Mouse (Mus musculus) midbrain, postnatal 0 days (tissue): Measurements from ENCODE around the gene Heatr6. TPM values are rescaled to one million over a fixed set of nuclear protein-coding genes. Genes with fewer than 3 reads are reported as not detected.

Experiments used
- ATAC-seq: fragments of 200-750 bp; cut with Nextera tagmentation; 2 replicates; pipeline ENCODE4 v1.8.0; 2017; ENCODE audit warnings: moderate number of reproducible peaks, mild to moderate bottlenecking, moderate TSS enrichment, moderate library complexity; ENCODE audit not compliant: low FRiP score
- DNase-seq: peaks from one replicate; pipeline ENCODE4 v3.0.0-alpha.2; 2015; ENCODE audit warnings: low spot score
- H3K27ac ChIP-seq: fragments of 300-500 bp; sonication (generic); 2 replicates; pipeline ENCODE4 v1.5.1; 2014; ENCODE audit warnings: low read depth, mild to moderate bottlenecking, low read length, mixed read lengths
- H3K27me3 ChIP-seq: fragments of 300-500 bp; sonication (generic); 2 replicates; pipeline ENCODE4 v1.6.1; 2014; ENCODE audit warnings: low read length, control low read depth, mixed read lengths; ENCODE audit not compliant: insufficient read depth
- H3K36me3 ChIP-seq: fragments of 300-500 bp; sonication (generic); 2 replicates; pipeline ENCODE4 v1.6.1; 2014; ENCODE audit warnings: low read length, control low read depth, mixed read lengths; ENCODE audit not compliant: insufficient read depth
- H3K4me1 ChIP-seq: fragments of 300-500 bp; sonication (generic); 2 replicates; pipeline ENCODE4 v1.6.1; 2014; ENCODE audit warnings: mild to moderate bottlenecking, control low read depth, antibody characterized with exemption, low read length, mixed read lengths; ENCODE audit not compliant: insufficient read depth
- H3K4me2 ChIP-seq: fragments of 300-500 bp; sonication (generic); 2 replicates; pipeline ENCODE4 v1.6.1; 2014; ENCODE audit warnings: low read depth, mild to moderate bottlenecking, low read length, mixed read lengths; ENCODE audit not compliant: poor library complexity, severe bottlenecking
- H3K4me3 ChIP-seq: fragments of 300-500 bp; sonication (generic); 2 replicates; pipeline ENCODE4 v1.5.1; 2014; ENCODE audit warnings: low read depth, mild to moderate bottlenecking, low read length, moderate library complexity
- H3K9ac ChIP-seq: fragments of 300-500 bp; sonication (generic); replicated peaks from 2 replicates; pipeline ENCODE4 v1.6.1; 2014; ENCODE audit warnings: mild to moderate bottlenecking, low read length, moderate library complexity, mixed read lengths; ENCODE audit not compliant: poor library complexity, severe bottlenecking
- H3K9me3 ChIP-seq: fragments of 300-500 bp; sonication (generic); 2 replicates; pipeline ENCODE4 v1.6.1; 2016; ENCODE audit warnings: low read length, control low read depth
- CTCF ChIP-seq: IDR thresholded peaks from 2 replicates; pipeline ENCODE4 v1.5.1; 2016; ENCODE audit warnings: antibody characterized with exemption, mild to moderate bottlenecking
- WGBS: fragments of 180-500 bp; shearing (Covaris S2); extraction: QIAGEN DNeasy Blood & Tissue Kit; methylation state at CpG from one replicate; pipeline ENCODE4 v1.1.7; 2014; 5-methylcytosine and 5-hydroxymethylcytosine counted together
- polyA plus RNA-seq: library from polyadenylated mRNA; unstranded; fragments of >200 nt; fragmentation: Nextera tagmentation; extraction: Ambion mirVana; gene quantifications from 2 replicates; pipeline ENCODE4 v1.2.1, GENCODE M21; 2015
- total RNA-seq: library from RNA; depleted of rRNA; stranded (reverse); fragments of >200 nt; gene quantifications from 2 replicates; pipeline ENCODE4 v1.2.3, GENCODE M21; 2014

The Heatr6 gene
- total and polyA plus RNA-seq, 2 experiments from 2014 or later = 25.9 to 31.9 TPM

DNA sequence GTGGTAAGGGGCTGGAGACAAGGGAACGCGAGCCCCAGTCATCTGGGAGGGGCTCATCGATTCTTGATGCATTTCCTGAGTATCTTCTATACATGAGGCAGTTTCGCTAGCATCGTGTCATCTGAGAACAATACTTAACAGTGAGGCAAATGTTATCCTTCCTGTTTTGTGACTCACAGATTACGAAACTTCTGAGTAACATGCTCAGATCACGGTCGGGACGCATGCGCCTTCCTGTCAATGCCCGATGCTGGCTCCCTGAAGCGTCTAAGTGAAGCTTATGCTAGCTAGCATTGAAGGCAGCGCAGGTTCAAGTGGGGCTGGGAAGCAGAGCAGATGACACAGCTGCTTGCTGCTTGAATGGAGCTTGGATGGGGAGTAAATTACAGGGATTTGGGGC, 35.8 kb downstream of the Heatr6 start:
- no peak for TF ChIP-seq CTCF
- DNase-seq (no peak), ATAC-seq (no peak)
- Histone ChIP-seq H3K9ac (no peak overlapping the region), H3K36me3 (0 out of 2 replicates have a peak, but pooled peaks cover 5% of the 10 kb centered on the region), H3K27me3 (no peaks in the 10 kb centered on the region), H3K9me3 (no peaks in the 10 kb centered on the region), H3K4me1 (no peaks in the 10 kb centered on the region), H3K27ac (no peak overlapping the region), H3K4me3 (no peak overlapping the region), H3K4me2 (no peak overlapping the region)
- 77% methylated on average over 13 of the region's 13 CpGs for WGBS

DNA sequence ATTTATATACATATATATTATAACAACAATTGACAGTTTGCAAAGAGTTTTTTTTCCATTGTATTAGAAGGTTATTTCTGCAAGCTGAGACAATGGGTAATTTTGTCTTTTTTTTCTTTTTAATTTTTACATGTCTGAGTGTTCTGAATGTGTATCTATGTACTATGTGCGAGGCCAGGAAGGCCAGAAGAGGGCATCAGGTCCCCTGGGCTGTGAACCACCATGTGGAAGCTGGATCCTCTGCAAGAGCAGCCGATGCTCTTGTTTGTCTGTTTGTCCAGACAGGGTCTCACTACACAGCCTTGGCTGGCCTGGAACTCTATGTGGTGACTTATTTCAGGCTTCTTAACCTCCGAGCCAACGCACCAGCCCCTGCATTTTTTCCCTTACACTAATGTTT, 37.6 kb downstream of the Heatr6 start:
- 72% methylated on average over 4 of the region's 4 CpGs for WGBS
- no peak overlapping the region for H3K27ac ChIP-seq
- ATAC-seq = no peak

GRCm38 (mm10) chr11:83792316-83792914, 38.9 kb downstream of the Heatr6 start:
- Histone ChIP-seq H3K4me3 (no peak overlapping the region), H3K27ac (no peak overlapping the region), H3K9me3 (no peaks in the 10 kb centered on the region), H3K9ac (no peak overlapping the region), H3K4me2 (no peak overlapping the region), H3K36me3 (no peaks in the 10 kb centered on the region), H3K27me3 (no peaks in the 10 kb centered on the region), H3K4me1 (no peaks in the 10 kb centered on the region)
- no peak for TF ChIP-seq CTCF
- no peak for ATAC-seq
- 84% methylated on average over 12 of the region's 12 CpGs for WGBS
- DNase-seq = no peak

More for the DNA sequence above, 37.6 kb downstream of the Heatr6 start:
- Histone ChIP-seq H3K9ac (no peak overlapping the region), H3K4me1 (no peaks in the 10 kb centered on the region), H3K27me3 (no peaks in the 10 kb centered on the region), H3K36me3 (0 out of 2 replicates have a peak, but pooled peaks cover 5% of the 10 kb centered on the region), H3K4me2 (no peak overlapping the region), H3K4me3 (no peak overlapping the region), H3K9me3 (no peaks in the 10 kb centered on the region)
- no peak for DNase-seq
- TF ChIP-seq CTCF = peak; percentile 36

DNA sequence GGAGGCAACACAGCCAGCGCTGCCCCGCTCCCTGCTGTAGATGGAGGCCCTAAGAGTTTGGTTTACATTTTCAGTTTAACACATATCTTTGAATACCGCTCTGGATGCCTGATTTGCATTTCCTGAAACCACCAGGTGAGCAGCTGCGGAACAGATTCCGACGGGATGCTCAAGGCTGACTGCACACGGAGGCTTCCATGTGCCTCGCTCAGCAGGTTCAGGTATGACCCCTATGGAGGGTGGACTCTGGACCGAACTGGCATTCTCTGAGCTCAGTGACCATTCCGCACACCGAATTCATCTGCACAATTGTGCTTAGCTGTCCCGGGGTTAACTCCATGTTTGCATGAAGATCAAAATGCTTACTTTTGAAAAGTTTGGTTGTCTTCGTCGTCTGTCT, 39.8 kb downstream of the Heatr6 start:
- Histone ChIP-seq H3K36me3 (no peaks in the 10 kb centered on the region), H3K27ac (no peak overlapping the region), H3K4me1 (no peaks in the 10 kb centered on the region), H3K9ac (no peak overlapping the region), H3K27me3 (no peaks in the 10 kb centered on the region), H3K9me3 (no peaks in the 10 kb centered on the region), H3K4me2 (no peak overlapping the region), H3K4me3 (no peak overlapping the region)
- no peak for DNase-seq
- no peak for TF ChIP-seq CTCF
- ATAC-seq = no peak
- WGBS = 81% methylated on average over 14 of the region's 14 CpGs

- Histone ChIP-seq H3K27me3 (no peaks in the 10 kb centered on the region; the same call in 1 of the 2 replicates), H3K27ac (no peak overlapping the region), H3K9me3 (no peaks in the 10 kb centered on the region), H3K4me2 (no peak overlapping the region), H3K9ac (no peak overlapping the region), H3K4me3 (no peak overlapping the region), H3K4me1 (no peaks in the 10 kb centered on the region), H3K36me3 (no peaks in the 10 kb centered on the region)
- no peak for TF ChIP-seq CTCF
- DNase-seq (peak; percentile 17), ATAC-seq (no peak)
- 54% methylated on average over 6 of the region's 6 CpGs for WGBS
Measured at GRCm38 (mm10) chr11:83796112-83796511, 42.6 kb downstream of the Heatr6 start.

- ATAC-seq (no peak), DNase-seq (no peak)
- H3K36me3 ChIP-seq = no peaks in the 10 kb centered on the region
- H3K9me3 ChIP-seq = no peaks in the 10 kb centered on the region
- no peak overlapping the region for H3K27ac ChIP-seq
- no peak overlapping the region for H3K4me3 ChIP-seq
- WGBS = 85% methylated on average over 10 of the region's 10 CpGs
- H3K4me1 ChIP-seq = no peaks in the 10 kb centered on the region
- no peak overlapping the region for H3K4me2 ChIP-seq
- no peaks in the 10 kb centered on the region; the same call in 1 of the 2 replicates for H3K27me3 ChIP-seq
- TF ChIP-seq CTCF = no peak
- no peak overlapping the region for H3K9ac ChIP-seq
Measured at GRCm38 (mm10) chr11:83796980-83797608, 43.6 kb downstream of the Heatr6 start.
